Mouse (Mus musculus) urinary bladder, postnatal 25 days (tissue): ENCODE results near the gene Gng7.

ENCODE experiments used
- DNase-seq: peaks from one replicate; pipeline ENCODE4 v3.0.0; 2022; ENCODE audit warnings: low spot score

Gene Gng7

DNA sequence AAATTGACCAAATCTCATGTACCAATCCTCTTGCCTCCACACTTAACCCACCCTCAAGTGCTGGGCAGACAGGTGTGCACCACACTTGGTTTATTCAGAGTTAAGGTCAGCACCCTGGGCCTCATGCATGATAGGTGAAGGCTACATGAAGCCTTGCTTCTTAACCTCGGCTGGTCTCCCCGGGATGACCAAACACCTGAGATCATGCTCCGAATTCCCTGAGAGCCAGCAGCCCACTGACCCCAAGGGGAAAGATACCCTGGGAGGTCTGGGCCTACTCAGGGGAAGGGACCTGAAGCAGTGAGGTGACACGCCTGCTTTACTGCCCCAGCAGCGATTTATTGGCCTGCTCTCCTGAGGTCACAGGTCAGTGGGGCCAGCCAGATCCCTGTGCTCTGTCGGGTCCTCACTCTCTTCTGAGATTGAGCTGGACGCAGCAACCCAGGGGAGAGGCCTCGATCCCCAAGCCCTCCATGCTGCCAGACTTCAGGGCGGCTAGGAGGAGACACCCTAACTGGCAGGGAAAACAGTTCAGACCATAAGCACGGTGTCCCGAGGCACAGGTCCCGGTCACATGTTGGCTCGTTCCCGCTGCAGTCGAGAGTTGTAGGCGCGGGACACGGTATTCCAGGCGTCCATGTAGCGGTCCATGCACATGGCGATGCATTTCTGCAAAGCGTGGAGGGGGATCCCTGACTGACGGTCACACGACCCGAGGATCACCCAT lies 115.0 kb downstream of the Gng7 start:
- DNase-seq: no peak

- DNase-seq: no peak
These were observed 115.7 kb downstream of the Gng7 start for GRCm38 (mm10) chr10:80899074-80899473.
